Mouse (Mus musculus) cerebellum, adult 2 months (tissue): ENCODE results near the gene Prr15. TPM values are rescaled to one million over a fixed set of nuclear protein-coding genes. Genes with fewer than 3 reads are reported as not detected.
A peak's percentile ranks its signal among the peaks of the same experiment; 100 is the strongest.

Experiments
- DNase-seq, 2 experiments: peaks; one replicate each; pipeline ENCODE4 v3.0.0; 2021
- H3K27ac ChIP-seq: fragments of 200-500 bp; 2 replicates; pipeline ENCODE4 v1.5.1; 2012; ENCODE audit warnings: low read length, control low read depth, inconsistent platforms; ENCODE audit not compliant: insufficient read depth
- H3K27me3 ChIP-seq: fragments of 200-500 bp; 2 replicates; pipeline ENCODE4 v1.6.1; 2012; ENCODE audit warnings: inconsistent platforms, mild to moderate bottlenecking, low read length, moderate library complexity; ENCODE audit not compliant: control insufficient read depth, insufficient read depth
- H3K4me1 ChIP-seq: fragments of 200-500 bp; 2 replicates; pipeline ENCODE4 v1.6.1; 2011; ENCODE audit warnings: low read length; ENCODE audit not compliant: control insufficient read depth, insufficient read depth
- H3K4me3 ChIP-seq: fragments of 200-500 bp; replicated peaks from 2 replicates; pipeline ENCODE3; 2011; ENCODE audit warnings: mild to moderate bottlenecking, low read depth, low read length, control low read depth; ENCODE audit not compliant: insufficient read depth
- CTCF ChIP-seq: fragments of 200-500 bp; IDR thresholded peaks from 2 replicates; pipeline ENCODE4 v1.5.1; 2011; ENCODE audit warnings: low read depth, mild to moderate bottlenecking, control low read depth, low read length, moderate library complexity, borderline replicate concordance; ENCODE audit not compliant: insufficient read depth
- POLR2A ChIP-seq: fragments of 200-500 bp; IDR thresholded peaks from 2 replicates; pipeline ENCODE4 v1.6.1; 2011; ENCODE audit warnings: low read length, control low read depth, borderline replicate concordance; ENCODE audit not compliant: insufficient read depth
- WGBS: fragments of 180-500 bp; shearing (Covaris S2); methylation state at CpG from one replicate; pipeline ENCODE4 v1.1.7; 2018; 5-methylcytosine and 5-hydroxymethylcytosine counted together
- polyA plus RNA-seq: library from polyadenylated mRNA; depleted of rRNA; stranded (reverse); fragments of >200 nt; gene quantifications from 2 replicates; pipeline ENCODE4 v1.2.3, GENCODE M21; 2012; rRNA removed

The Prr15 gene
- polyA plus RNA-seq, result 1.9 and 2.7 TPM in 2 replicates

DNA sequence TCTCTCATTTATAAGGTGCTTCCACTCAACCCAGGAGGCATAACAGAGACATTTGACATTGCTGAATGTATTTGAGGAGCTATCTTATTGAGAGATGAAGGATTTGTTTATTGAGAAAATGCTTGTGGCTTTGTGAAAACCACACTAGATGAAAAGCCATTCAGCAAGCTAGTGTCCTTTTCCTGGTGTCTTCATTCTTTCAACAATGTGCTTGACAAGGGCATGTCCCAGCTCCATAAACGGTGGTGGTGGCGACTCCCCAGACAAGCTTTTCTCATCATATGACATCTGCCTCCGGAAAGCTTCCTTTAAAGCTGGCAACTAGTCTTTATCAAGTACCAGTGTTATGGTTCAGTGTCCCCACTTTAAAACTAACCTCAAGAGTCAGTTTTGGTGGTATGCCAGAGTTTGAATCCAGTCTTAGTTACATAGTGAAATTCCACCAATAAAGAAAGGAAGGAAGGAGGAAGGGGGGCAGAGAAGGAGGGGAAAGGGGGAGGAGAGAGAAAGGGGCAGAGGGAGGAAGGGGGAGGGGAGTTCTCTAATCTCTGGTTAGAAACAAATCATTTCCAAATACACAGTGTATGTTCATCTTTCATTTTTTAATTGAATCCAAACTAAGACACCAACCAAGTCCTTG is at the start of gene Prr15:
Gene Prr15 (plus strand): TSS at position 590 of the 640 bp plus-strand sequence.
- H3K4me3 ChIP-seq, result peak within 1 kb of the TSS; percentile 75
- no peaks in the 10 kb centered on the region for H3K4me1 ChIP-seq
- no peak within 1 kb of the TSS for H3K27ac ChIP-seq
- no peak for DNase-seq
- WGBS, result 34% methylated on average over 3 of the region's 3 CpGs
- no peaks in the 10 kb centered on the region for H3K27me3 ChIP-seq
- no peak for TF ChIP-seq CTCF
- TF ChIP-seq POLR2A, result no peak

DNA sequence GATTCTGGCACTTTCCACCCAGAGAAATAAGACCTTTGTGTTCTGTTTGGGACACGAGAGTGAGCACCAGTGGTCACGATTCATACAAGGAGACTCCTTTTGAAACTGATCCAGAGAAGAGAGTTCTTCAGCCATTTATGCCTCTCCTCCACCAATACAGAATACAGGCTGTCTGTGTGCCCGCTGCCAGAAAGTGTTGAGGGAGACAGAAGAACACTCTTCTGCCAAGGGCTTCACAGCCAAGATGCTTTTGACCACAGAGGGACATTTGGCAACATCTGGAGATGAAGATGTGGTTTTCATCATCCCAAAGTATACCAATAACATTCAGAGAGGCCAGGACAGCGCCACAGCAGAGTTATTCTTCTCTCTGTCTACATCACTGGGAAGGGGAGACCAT is 48.4 kb upstream of the Prr15 start:
- Histone ChIP-seq H3K4me1 (peaks cover 20% of the 10 kb centered on the region), H3K27me3 (no peaks in the 10 kb centered on the region), H3K4me3 (no peak overlapping the region), H3K27ac (peak overlapping the region; percentile 19; the same call in 1 of the 2 replicates)
- 41% methylated on average over 4 of the region's 4 CpGs for WGBS
- TF ChIP-seq CTCF (no peak), POLR2A (no peak)
- DNase-seq, result no peak

DNA sequence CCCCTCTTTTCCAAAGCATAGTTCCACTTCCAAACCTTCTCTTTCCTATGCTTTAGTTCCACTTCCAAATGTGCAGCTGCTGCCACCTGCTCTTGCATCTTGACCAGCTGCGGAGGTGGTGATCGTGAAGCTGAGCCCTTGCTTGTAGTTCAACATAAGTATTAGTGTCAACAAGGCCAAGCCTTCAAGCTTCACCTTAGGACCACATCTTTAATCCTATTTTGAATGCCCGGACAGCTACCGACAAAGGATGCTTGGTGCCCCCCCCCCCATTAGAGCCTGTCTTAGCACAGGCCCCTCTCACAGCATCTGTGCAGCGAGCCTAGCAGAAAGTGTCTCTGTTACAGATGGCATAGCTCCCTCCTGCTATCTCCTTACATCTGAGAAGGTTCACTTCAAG is 47.8 kb upstream of the Prr15 start:
- Histone ChIP-seq H3K27ac (peak overlapping the region; percentile 19; the same call in 1 of the 2 replicates), H3K4me3 (no peak overlapping the region), H3K4me1 (peaks cover 20% of the 10 kb centered on the region), H3K27me3 (no peaks in the 10 kb centered on the region)
- no peak for DNase-seq
- TF ChIP-seq POLR2A (no peak), CTCF (no peak)
- WGBS, result 37% methylated on average over 5 of the region's 5 CpGs

DNA sequence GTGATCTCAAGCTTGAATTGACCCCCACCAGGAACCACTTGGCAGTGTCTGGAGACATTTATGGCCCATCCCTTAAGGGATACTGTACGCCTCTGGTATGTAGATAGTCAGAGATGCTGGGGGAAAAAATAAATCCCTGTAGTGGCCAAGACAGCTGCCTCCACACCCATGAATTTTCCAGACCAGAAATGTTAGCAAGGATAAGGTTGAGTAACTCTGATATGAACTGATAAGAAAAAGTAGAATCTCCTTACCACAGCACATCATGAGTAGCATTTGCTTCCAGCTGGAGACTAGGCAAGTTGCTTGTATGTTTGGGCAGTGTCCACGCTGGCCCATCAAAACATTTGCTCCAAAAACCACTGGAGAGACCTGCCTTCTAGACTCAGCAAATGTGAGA is 47.0 kb upstream of the Prr15 start:
- H3K4me1 ChIP-seq, result peaks cover 22% of the 10 kb centered on the region
- no peak overlapping the region for H3K27ac ChIP-seq
- WGBS, result 62% methylated on average over 2 of the region's 2 CpGs
- DNase-seq, result no peak
- H3K4me3 ChIP-seq, result no peak overlapping the region
- no peaks in the 10 kb centered on the region for H3K27me3 ChIP-seq
- TF ChIP-seq POLR2A, result no peak

DNA sequence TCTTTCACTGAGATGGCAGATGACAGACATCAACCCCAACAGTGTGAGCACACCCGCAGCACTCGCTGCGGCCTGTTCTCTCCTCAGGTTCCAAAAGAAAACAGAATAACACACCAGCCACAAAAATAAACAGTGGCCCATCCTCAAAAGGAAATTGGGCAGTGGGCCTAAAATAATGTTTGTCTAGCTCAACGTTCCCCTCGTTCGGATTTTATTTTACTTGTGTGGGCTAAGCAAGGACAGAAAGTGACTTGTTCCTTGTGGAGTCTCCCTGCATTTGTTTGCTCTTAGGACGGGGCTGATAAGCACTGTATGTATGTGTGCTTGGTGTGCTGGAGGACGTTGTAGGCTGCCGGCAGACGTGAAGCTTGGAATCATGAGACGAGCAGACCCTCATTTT is 46.2 kb upstream of the Prr15 start:
- WGBS, result 71% methylated on average over 11 of the region's 11 CpGs
- H3K27ac ChIP-seq, result no peak overlapping the region

DNA sequence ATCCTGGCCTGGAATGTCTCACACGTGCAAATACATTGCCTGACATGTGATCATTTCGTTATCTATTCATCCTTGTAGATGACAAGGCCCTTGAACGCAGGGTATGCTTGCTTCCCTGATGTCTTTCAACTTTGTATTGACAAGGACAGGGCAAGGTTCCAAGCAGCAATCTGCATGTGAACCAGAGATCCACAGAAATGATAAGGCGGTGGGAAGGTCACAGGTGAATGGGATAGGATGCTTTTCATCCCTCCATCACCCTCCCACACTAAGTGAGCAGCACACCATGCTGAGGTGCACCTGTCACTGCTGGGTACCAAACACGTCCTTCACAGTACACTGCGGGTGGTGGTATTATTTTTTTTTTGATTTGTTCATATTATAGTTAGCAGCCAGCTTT is 45.4 kb upstream of the Prr15 start:
- WGBS, result 31% methylated on average over 6 of the region's 6 CpGs

More for the DNA sequence above, 46.2 kb upstream of the Prr15 start:
- TF ChIP-seq POLR2A (no peak), CTCF (no peak)
- no peaks in the 10 kb centered on the region for H3K27me3 ChIP-seq
- H3K4me3 ChIP-seq, result no peak overlapping the region
- H3K4me1 ChIP-seq, result peaks cover 23% of the 10 kb centered on the region
- no peak for DNase-seq

DNA sequence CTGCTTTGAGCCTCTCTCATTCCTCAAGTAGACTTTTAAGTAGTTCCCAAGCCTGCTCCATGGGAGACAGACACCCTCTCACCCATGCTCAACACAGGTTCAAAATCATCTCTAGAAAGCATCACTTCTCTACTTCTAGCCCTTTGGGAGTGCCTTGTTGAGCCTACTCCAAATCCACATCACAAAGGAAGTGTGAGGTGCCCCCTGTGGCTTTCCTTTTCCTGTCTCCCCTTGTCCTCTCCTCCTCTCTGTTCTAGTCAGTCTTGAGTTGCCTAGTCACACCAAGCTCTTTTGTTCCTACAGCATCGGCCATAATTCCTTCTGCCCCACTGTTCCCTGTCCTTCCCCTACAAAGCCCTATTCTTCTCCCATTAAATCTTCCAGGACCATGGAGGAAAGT is 42.3 kb upstream of the Prr15 start:
- no peak overlapping the region for H3K4me3 ChIP-seq
- TF ChIP-seq CTCF (no peak), POLR2A (no peak)
- WGBS, result 7% methylated on average over 1 of the region's 1 CpGs
- H3K27ac ChIP-seq, result no peak overlapping the region
- peaks cover 22% of the 10 kb centered on the region for H3K4me1 ChIP-seq
- H3K27me3 ChIP-seq, result no peaks in the 10 kb centered on the region
- no peak for DNase-seq

More for the DNA sequence above, 45.4 kb upstream of the Prr15 start:
- DNase-seq, result no peak
- Histone ChIP-seq H3K27ac (no peak overlapping the region; the same call in 1 of the 2 replicates), H3K4me1 (peaks cover 28% of the 10 kb centered on the region), H3K4me3 (no peak overlapping the region), H3K27me3 (no peaks in the 10 kb centered on the region)
- TF ChIP-seq POLR2A, result no peak
- TF ChIP-seq CTCF, result no peak

DNA sequence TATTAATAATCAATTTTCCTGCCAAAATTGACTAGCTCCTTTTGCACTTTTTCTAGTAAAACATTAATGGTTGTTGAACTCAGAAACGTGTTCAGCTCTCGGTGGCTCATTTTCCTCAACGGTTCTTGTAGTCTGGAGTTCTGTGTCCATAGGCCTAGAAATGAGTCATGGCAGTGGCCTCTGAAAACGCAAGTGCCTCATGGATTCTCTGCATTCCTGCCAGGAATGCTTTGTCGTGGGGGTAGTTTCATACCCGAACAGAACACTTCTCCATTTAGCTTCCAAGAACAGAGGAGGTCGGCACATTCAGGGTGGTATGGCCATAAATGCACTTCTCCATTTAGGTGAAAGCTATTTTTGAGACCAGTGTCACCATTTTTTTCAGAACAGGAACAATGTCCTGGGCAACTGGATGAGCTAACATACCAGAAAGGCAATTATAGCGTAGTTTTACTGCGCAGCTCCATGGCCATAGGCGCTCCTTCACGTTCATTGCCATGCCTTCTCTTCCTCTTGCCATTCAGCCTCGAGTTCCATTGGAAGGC is 41.4 kb upstream of the Prr15 start:
- Histone ChIP-seq H3K4me1 (peaks cover 22% of the 10 kb centered on the region), H3K27me3 (no peaks in the 10 kb centered on the region), H3K27ac (no peak overlapping the region), H3K4me3 (no peak overlapping the region)
- WGBS, result 69% methylated on average over 12 of the region's 12 CpGs
- TF ChIP-seq CTCF, result no peak
- TF ChIP-seq POLR2A, result no peak
- DNase-seq, result no peak
